Mouse (Mus musculus) CH12.LX (cell line): ENCODE data around the gene Ankib1. TPM values are rescaled to one million over a fixed set of nuclear protein-coding genes. Genes with fewer than 3 reads are reported as not detected.
"Not testable (repeated sequence)": the region's sequence is repeated elsewhere in the genome, so short reads cannot be mapped to it uniquely, and the experiment has no call there.

ENCODE experiments used
- DNase-seq: peaks from one replicate; pipeline ENCODE4 v3.0.0-alpha.2; 2013; ENCODE audit errors: extremely low read depth
- H3K27ac ChIP-seq: 2 replicates; pipeline ENCODE4 v1.5.1; 2012; ENCODE audit warnings: low read depth, mild to moderate bottlenecking, control low read depth, moderate library complexity; ENCODE audit not compliant: insufficient read depth
- H3K27me3 ChIP-seq: replicated peaks from 2 replicates; pipeline ENCODE3; 2012; ENCODE audit warnings: inconsistent platforms
- H3K36me3 ChIP-seq, 2 experiments: replicated peaks in 1 of 2; 2 replicates each; pipeline versions ENCODE3 to v1.6.1; 2012; ENCODE audit warnings: inconsistent platforms in 1 of 2, low read length in 1 of 2, mild to moderate bottlenecking in 1 of 2, mixed read lengths in 1 of 2, moderate library complexity in 1 of 2; ENCODE audit not compliant: control insufficient read depth in 1 of 2, insufficient read depth in 1 of 2
- H3K4me1 ChIP-seq, 2 experiments: 2 replicates each; pipeline ENCODE4 v1.6.1; 2012; ENCODE audit warnings: inconsistent platforms in 1 of 2, moderate library complexity in 1 of 2; ENCODE audit not compliant: insufficient read depth in 2 of 2, control insufficient read depth in 1 of 2
- H3K4me2 ChIP-seq: 2 replicates; pipeline ENCODE4 v1.6.1; 2012; ENCODE audit warnings: low read depth, mild to moderate bottlenecking, control low read depth; ENCODE audit not compliant: poor library complexity, insufficient read depth, severe bottlenecking
- H3K4me3 ChIP-seq, 3 experiments: fragments of 150-350 bp in 1 of 3; sonication (generic) in 1 of 3; replicated peaks in 1 of 3; 2 replicates each; pipeline versions ENCODE3 to v1.5.1; 2011 to 2012; ENCODE audit warnings: low read depth in 2 of 3, low read length in 2 of 3, mild to moderate bottlenecking in 2 of 3, moderate library complexity in 2 of 3, control low read depth in 1 of 3, improper control_type of control experiment in 1 of 3, inconsistent platforms in 1 of 3, mixed read lengths in 1 of 3; ENCODE audit not compliant: poor library complexity in 1 of 3
- H3K79me2 ChIP-seq: replicated peaks from 2 replicates; pipeline ENCODE4 v1.6.1; 2012; ENCODE audit warnings: mild to moderate bottlenecking, moderate library complexity; ENCODE audit not compliant: control insufficient read depth, poor library complexity, insufficient read depth, severe bottlenecking; ENCODE audit errors: extremely low read depth
- H3K9ac ChIP-seq: 2 replicates; pipeline ENCODE4 v1.6.1; 2012; ENCODE audit warnings: low read depth, mild to moderate bottlenecking, control low read depth, moderate library complexity; ENCODE audit not compliant: insufficient read depth
- H3K9me3 ChIP-seq: replicated peaks from 2 replicates; pipeline ENCODE3; 2012; ENCODE audit warnings: low read length, inconsistent platforms, mixed read lengths
- CHD1 ChIP-seq: IDR thresholded peaks from 2 replicates; pipeline ENCODE4 v1.6.1; 2012; ENCODE audit warnings: low read depth, low read length, improper control_type of control experiment, inconsistent platforms
- CTCF ChIP-seq, 2 experiments: IDR thresholded peaks in 1 of 2; conservative IDR thresholded peaks in 1 of 2; 2 replicates each; pipeline ENCODE4 v1.5.1; 2011 to 2012; ENCODE audit warnings: low read depth in 2 of 2, low read length in 2 of 2, improper control_type of control experiment in 1 of 2, inconsistent platforms in 1 of 2, mild to moderate bottlenecking in 1 of 2, moderate library complexity in 1 of 2
- ELF1 ChIP-seq: IDR thresholded peaks from 2 replicates; pipeline ENCODE4 v1.6.1; 2014; ENCODE audit warnings: low read depth, mild to moderate bottlenecking, inconsistent platforms, low read length, improper control_type of control experiment
- EP300 ChIP-seq: IDR thresholded peaks from 2 replicates; pipeline ENCODE4 v1.6.1; 2011; ENCODE audit warnings: low read length, improper control_type of control experiment
- IRF4 ChIP-seq: IDR thresholded peaks from 2 replicates; pipeline ENCODE4 v1.6.1; 2014; ENCODE audit warnings: low read depth, mild to moderate bottlenecking, inconsistent platforms, low read length, improper control_type of control experiment
- MAFK ChIP-seq: IDR thresholded peaks from 2 replicates; pipeline ENCODE4 v1.6.1; 2011; ENCODE audit warnings: low read length, improper control_type of control experiment; ENCODE audit not compliant: insufficient replicate concordance
- MEF2A ChIP-seq: IDR thresholded peaks from 2 replicates; pipeline ENCODE4 v1.6.1; 2014; ENCODE audit warnings: low read depth, mild to moderate bottlenecking, inconsistent platforms, low read length, improper control_type of control experiment, borderline replicate concordance
- MYC ChIP-seq: IDR thresholded peaks from 2 replicates; pipeline ENCODE4 v1.6.1; 2011; ENCODE audit warnings: low read depth, mild to moderate bottlenecking, improper control_type of control experiment, low read length
- RCOR1 ChIP-seq: conservative IDR thresholded peaks from 2 replicates; pipeline ENCODE4 v1.6.1; 2012; ENCODE audit warnings: low read depth, mild to moderate bottlenecking, inconsistent platforms, low read length, improper control_type of control experiment
- SIN3A ChIP-seq: IDR thresholded peaks from 2 replicates; pipeline ENCODE4 v1.6.1; 2012; ENCODE audit warnings: low read length, improper control_type of control experiment, inconsistent platforms
- UBTF ChIP-seq: IDR thresholded peaks from 2 replicates; pipeline ENCODE4 v1.6.1; 2012; ENCODE audit warnings: low read depth, mild to moderate bottlenecking, inconsistent platforms, low read length, improper control_type of control experiment, moderate library complexity
- ZC3H11A ChIP-seq: IDR thresholded peaks from 2 replicates; pipeline ENCODE4 v1.6.1; 2012; ENCODE audit warnings: low read depth, mild to moderate bottlenecking, inconsistent platforms, low read length, improper control_type of control experiment
- ZNF384 ChIP-seq: IDR thresholded peaks from 2 replicates; pipeline ENCODE4 v1.6.1; 2012; ENCODE audit warnings: low read depth, low read length, improper control_type of control experiment, inconsistent platforms
- dilution Hi-C: fragments of 300-500 bp; cut with MboI; formaldehyde crosslinking; loops from 2 replicates; pipeline ENCODE4 v1.14.3; 2020; ENCODE audit warnings: low sequenced_read_pairs; ENCODE audit not compliant: extremely low pct_unique_long_range_greater_than_20kb, extremely low pct_ligation_motif_present
- in situ Hi-C: fragments of 300-500 bp; cut with MboI; formaldehyde crosslinking; loops from 3 replicates; pipeline ENCODE4 v1.14.3; 2019; ENCODE audit warnings: low sequenced_read_pairs, low pct_ligation_motif_present, low pct_unique_long_range_greater_than_20kb, mixed read lengths
- polyA plus RNA-seq: library from polyadenylated mRNA; unstranded; fragments of >175 nt; gene quantifications from 2 replicates; pipeline ENCODE4 v1.2.1, GENCODE M21; 2012; ENCODE audit warnings: low read depth; ENCODE audit not compliant: insufficient read length
- total RNA-seq, 2 experiments: library from RNA; depleted of rRNA; stranded (reverse); fragments of 300-350 nt in 1 of 2; fragments of >200 nt in 1 of 2; gene quantifications; 2 replicates each; pipeline ENCODE4 v1.2.3; 2012 to 2014

The Ankib1 gene
- total and polyA plus RNA-seq, 3 experiments = 13.7 to 19.3 (median 16.6) TPM

GRCm38 (mm10) chr5:3801672-3802432 lies 873 bp downstream of the Ankib1 start:
- H3K36me3 ChIP-seq = peaks cover 0 to 3% of the 10 kb centered on the region in 2 experiments
- peaks cover 40% of the 10 kb centered on the region for H3K79me2 ChIP-seq
- dilution Hi-C loops (no loop called here), in situ Hi-C loops (loop anchor here (10.0 kb wide), 1 partner anchor 157 kb away; no protein-coding TSS in a partner anchor)
- peak overlapping the region; percentile 100 for H3K4me2 ChIP-seq
- no peak for TF ChIP-seq EP300
- no peak for TF ChIP-seq IRF4
- TF ChIP-seq UBTF = no peak
- TF ChIP-seq ZC3H11A = no peak
- no peak for TF ChIP-seq MAFK
- no peak for TF ChIP-seq CHD1
- TF ChIP-seq SIN3A = no peak; the same call in 1 of the 2 replicates
- TF ChIP-seq RCOR1 = no peak
- TF ChIP-seq MYC = no peak
- H3K9me3 ChIP-seq = no peaks in the 10 kb centered on the region
- no peak overlapping the region; the same call in 1 of the 2 replicates for H3K27ac ChIP-seq
- peak overlapping the region; percentile 42 for H3K9ac ChIP-seq
- peak overlapping the region; percentile 73 to 94 (median 85) for H3K4me3 ChIP-seq
- DNase-seq = peak; percentile 17
- H3K27me3 ChIP-seq = no peaks in the 10 kb centered on the region
- H3K4me1 ChIP-seq = peaks cover 2 to 41% of the 10 kb centered on the region in 2 experiments; a peak in 3 of 4 replicates

- no peaks in the 10 kb centered on the region for H3K27me3 ChIP-seq
- TF ChIP-seq CTCF (conservative IDR thresholded peaks at IDR 0.05 in 1 of 2, IDR thresholded peaks at IDR 0.05 in 1 of 2; ENCODE audit: low read depth in 2 of 2, low read length in 2 of 2) (no peak), UBTF (no peak), MEF2A (no peak)
- H3K4me3 ChIP-seq = no peak overlapping the region
- H3K79me2 ChIP-seq = peaks cover 39% of the 10 kb centered on the region
- no peak for DNase-seq
- peaks cover 2 to 41% of the 10 kb centered on the region in 2 experiments; a peak in 3 of 4 replicates for H3K4me1 ChIP-seq
- dilution Hi-C loops (no loop called here), in situ Hi-C loops (loop anchor here (10.0 kb wide), 1 partner anchor 156 kb away; no protein-coding TSS in a partner anchor)
- no peaks in the 10 kb centered on the region for H3K9me3 ChIP-seq
- H3K9ac ChIP-seq = no peak overlapping the region
- H3K4me2 ChIP-seq = peak overlapping the region; percentile 62
- no peak overlapping the region for H3K27ac ChIP-seq
- H3K36me3 ChIP-seq = peaks cover 0 to 6% of the 10 kb centered on the region in 2 experiments
Observed at GRCm38 (mm10) chr5:3800881-3801280, 1.8 kb downstream of the Ankib1 start.

- H3K4me2 ChIP-seq = no peak overlapping the region; the same call in 1 of the 2 replicates
- no peaks in the 10 kb centered on the region for H3K27me3 ChIP-seq
- in situ Hi-C loops (loop anchor here (10.0 kb wide), 1 partner anchor 155 kb away; no protein-coding TSS in a partner anchor), dilution Hi-C loops (no loop called here)
- no peak overlapping the region for H3K9ac ChIP-seq
- H3K4me1 ChIP-seq = peaks cover 2 to 35% of the 10 kb centered on the region in 2 experiments; a peak in 3 of 4 replicates
- H3K9me3 ChIP-seq = no peaks in the 10 kb centered on the region
- H3K36me3 ChIP-seq = peaks cover 0 to 11% of the 10 kb centered on the region in 2 experiments
- no peak for TF ChIP-seq ELF1
- peak; percentile 38; the same call in 1 of the 2 replicates for TF ChIP-seq ZNF384
- DNase-seq = no peak
- H3K27ac ChIP-seq = no peak overlapping the region
- no peak overlapping the region for H3K4me3 ChIP-seq
- peaks cover 39% of the 10 kb centered on the region for H3K79me2 ChIP-seq
Observed at GRCm38 (mm10) chr5:3800041-3800440, 2.7 kb downstream of the Ankib1 start.

GRCm38 (mm10) chr5:3798656-3799055 lies 4.1 kb downstream of the Ankib1 start:
- H3K4me3 ChIP-seq, dilution Hi-C loops, H3K4me2 ChIP-seq, H3K27ac ChIP-seq, in situ Hi-C loops, H3K9me3 ChIP-seq, DNase-seq, H3K9ac ChIP-seq, H3K27me3 ChIP-seq: not testable (repeated sequence)
- peaks cover 0 to 19% of the 10 kb centered on the region in 2 experiments for H3K36me3 ChIP-seq
- H3K4me1 ChIP-seq = peaks cover 0 to 31% of the 10 kb centered on the region in 2 experiments; a peak in 2 of 4 replicates
- H3K79me2 ChIP-seq = peaks cover 31% of the 10 kb centered on the region
